Mouse (Mus musculus) heart, postnatal 36 days (tissue): ENCODE measurements around the gene Thada. TPM values are rescaled to one million over a fixed set of nuclear protein-coding genes. Genes with fewer than 3 reads are reported as not detected.
"Not testable (repeated sequence)": the region's sequence is repeated elsewhere in the genome, so short reads cannot be mapped to it uniquely, and the experiment has no call there.

ENCODE experiments used
- DNase-seq, 2 experiments: peaks; one replicate each; pipeline ENCODE4 v3.0.0; 2021 to 2022
- intact Hi-C: fragments of 180-260 bp; cut with DNase I; formaldehyde crosslinking; loops from one replicate; pipeline ENCODE4 v1.15.1; 2025
- total RNA-seq, 2 experiments: library from RNA; stranded (reverse); gene quantifications; 2 replicates each; pipeline ENCODE4 v1.2.3; 2021

The Thada gene
- total RNA-seq, 2 experiments from 2014 or later: 7.3 to 9.1 TPM

GRCm38 (mm10) chr17:84194282-84195002 lies 271.6 kb downstream of the Thada start:
- intact Hi-C loops: no loop called here
- no peak for DNase-seq

GRCm38 (mm10) chr17:84193411-84193810 lies 272.6 kb downstream of the Thada start:
- intact Hi-C loops: no loop called here
- DNase-seq: no peak

GRCm38 (mm10) chr17:84191946-84192345 lies 274.1 kb downstream of the Thada start:
- intact Hi-C loops: loop anchor here (1.0 to 2.0 kb wide), 5 partner anchors 78 to 319 kb away; no protein-coding TSS in a partner anchor
- DNase-seq: no peak

- intact Hi-C loops: loop anchor here (1.0 to 2.0 kb wide), 6 partner anchors 77 to 318 kb away; no protein-coding TSS in a partner anchor
- DNase-seq: peak; percentile 89 to 93
Measured at GRCm38 (mm10) chr17:84190885-84191284, 275.1 kb downstream of the Thada start.

GRCm38 (mm10) chr17:84189127-84189854 lies 276.7 kb downstream of the Thada start:
- intact Hi-C loops: loop anchor here (1.0 kb wide), 1 partner anchor 216 kb away; no protein-coding TSS in a partner anchor
- DNase-seq: peak; percentile 36 to 54

- peak; percentile 95 to 96 for DNase-seq
- intact Hi-C loops: no loop called here
Measured at GRCm38 (mm10) chr17:84188374-84188961, 277.5 kb downstream of the Thada start.

GRCm38 (mm10) chr17:84187727-84188373 lies 278.2 kb downstream of the Thada start, which contains the start of gene Zfp36l2:
Gene Zfp36l2, minus strand, starts transcription at chr17:84187947.
- intact Hi-C loops: no loop called here
- DNase-seq: peak; percentile 97

GRCm38 (mm10) chr17:84187264-84187663 lies 278.7 kb downstream of the Thada start:
- DNase-seq, intact Hi-C loops: not testable (repeated sequence)

- peak; percentile 62 to 83 for DNase-seq
- intact Hi-C loops: no loop called here
Measured at GRCm38 (mm10) chr17:84186451-84187202, 279.4 kb downstream of the Thada start.

GRCm38 (mm10) chr17:84185581-84186450 lies 280.2 kb downstream of the Thada start:
- intact Hi-C loops: no loop called here
- DNase-seq: peak; percentile 76 to 79

GRCm38 (mm10) chr17:84185011-84185411 lies 281.0 kb downstream of the Thada start:
- peak; percentile 29 to 49 for DNase-seq
- intact Hi-C loops: no loop called here

GRCm38 (mm10) chr17:84183291-84183781 lies 282.7 kb downstream of the Thada start:
- intact Hi-C loops: loop anchor here (2.0 kb wide), 1 partner anchor 69 kb away; no protein-coding TSS in a partner anchor
- DNase-seq: peak; percentile 87 to 93

- DNase-seq: peak; percentile 50 to 54
- intact Hi-C loops: loop anchor here (2.0 kb wide), 1 partner anchor 68 kb away; no protein-coding TSS in a partner anchor
Measured at GRCm38 (mm10) chr17:84182311-84183271, 283.4 kb downstream of the Thada start.

- peak; percentile 66 to 69 for DNase-seq
- intact Hi-C loops: loop anchor here (2.0 kb wide), 2 partner anchors 39 to 67 kb away; no protein-coding TSS in a partner anchor
Measured at GRCm38 (mm10) chr17:84181502-84182310, 284.3 kb downstream of the Thada start.

- intact Hi-C loops: loop anchor here (2.0 kb wide), 1 partner anchor 38 kb away; no protein-coding TSS in a partner anchor
- DNase-seq: peak; percentile 34 to 37
Measured at GRCm38 (mm10) chr17:84180715-84181501, 285.1 kb downstream of the Thada start.
